Mouse (Mus musculus) kidney, embryonic 14.5 days (tissue): ENCODE results near the gene Cgrrf1. TPM values are rescaled to one million over a fixed set of nuclear protein-coding genes. Genes with fewer than 3 reads are reported as not detected.

Source experiments
- ATAC-seq: fragments of 200-750 bp; cut with Nextera tagmentation; 2 replicates; pipeline ENCODE4 v1.8.0; 2017; ENCODE audit warnings: moderate number of reproducible peaks, mild to moderate bottlenecking, moderate TSS enrichment, moderate library complexity; ENCODE audit not compliant: low FRiP score, low TSS enrichment
- H3K27ac ChIP-seq: fragments of 300-500 bp; sonication (generic); 2 replicates; pipeline ENCODE4 v1.5.1; 2014; ENCODE audit warnings: low read depth, mild to moderate bottlenecking, low read length, moderate library complexity, mixed read lengths
- H3K27me3 ChIP-seq: fragments of 300-500 bp; sonication (generic); 2 replicates; pipeline ENCODE4 v1.6.1; 2014; ENCODE audit warnings: mild to moderate bottlenecking, low read length; ENCODE audit not compliant: control insufficient read depth, insufficient read depth
- H3K36me3 ChIP-seq: fragments of 300-500 bp; sonication (generic); 2 replicates; pipeline ENCODE4 v1.6.1; 2014; ENCODE audit warnings: low read length, mixed read lengths; ENCODE audit not compliant: control insufficient read depth, insufficient read depth
- H3K4me1 ChIP-seq: fragments of 300-500 bp; sonication (generic); 2 replicates; pipeline ENCODE4 v1.6.1; 2014; ENCODE audit warnings: low read length, mixed read lengths; ENCODE audit not compliant: control insufficient read depth, insufficient read depth
- H3K4me2 ChIP-seq: fragments of 300-500 bp; sonication (generic); replicated peaks from 2 replicates; pipeline ENCODE4 v1.6.1; 2014; ENCODE audit warnings: low read depth, mild to moderate bottlenecking, low read length
- H3K4me3 ChIP-seq: fragments of 300-500 bp; sonication (generic); 2 replicates; pipeline ENCODE4 v1.5.1; 2014; ENCODE audit warnings: mild to moderate bottlenecking, low read length
- H3K9ac ChIP-seq: fragments of 300-500 bp; sonication (generic); 2 replicates; pipeline ENCODE4 v1.6.1; 2014; ENCODE audit warnings: low read depth, mild to moderate bottlenecking, low read length, moderate library complexity
- H3K9me3 ChIP-seq: fragments of 300-500 bp; sonication (generic); 2 replicates; pipeline ENCODE4 v1.6.1; 2016; ENCODE audit warnings: low read length; ENCODE audit not compliant: control insufficient read depth
- WGBS: fragments of 180-500 bp; shearing (Covaris S2); extraction: QIAGEN DNeasy Blood & Tissue Kit; methylation state at CpG from one replicate; pipeline ENCODE4 v1.1.7; 2014; 5-methylcytosine and 5-hydroxymethylcytosine counted together
- polyA plus RNA-seq: library from polyadenylated mRNA; unstranded; fragments of >200 nt; fragmentation: Nextera tagmentation; extraction: Ambion mirVana; gene quantifications from 2 replicates; pipeline ENCODE4 v1.2.1, GENCODE M21; 2014

Cgrrf1 gene
- polyA plus RNA-seq, 1 experiment from 2014 or later = 30.6 TPM

GRCm38 (mm10) chr14:46882431-46883067, 50.6 kb downstream of the Cgrrf1 start, which contains the start of gene Samd4:
TSS of gene Samd4 (plus strand) at chr14:46882854.
- peak; percentile 69 for ATAC-seq
- Histone ChIP-seq H3K4me3 (peak within 1 kb of the TSS; percentile 67), H3K9ac (peak within 1 kb of the TSS; percentile 75), H3K36me3 (no peaks in the 10 kb centered on the region), H3K4me1 (peaks cover 11% of the 10 kb centered on the region), H3K27ac (peak within 1 kb of the TSS; percentile 78), H3K27me3 (no peaks in the 10 kb centered on the region), H3K9me3 (no peaks in the 10 kb centered on the region), H3K4me2 (peak within 1 kb of the TSS; percentile 84)
- WGBS = under 1% methylated on average over 45 of the region's 54 CpGs

DNA sequence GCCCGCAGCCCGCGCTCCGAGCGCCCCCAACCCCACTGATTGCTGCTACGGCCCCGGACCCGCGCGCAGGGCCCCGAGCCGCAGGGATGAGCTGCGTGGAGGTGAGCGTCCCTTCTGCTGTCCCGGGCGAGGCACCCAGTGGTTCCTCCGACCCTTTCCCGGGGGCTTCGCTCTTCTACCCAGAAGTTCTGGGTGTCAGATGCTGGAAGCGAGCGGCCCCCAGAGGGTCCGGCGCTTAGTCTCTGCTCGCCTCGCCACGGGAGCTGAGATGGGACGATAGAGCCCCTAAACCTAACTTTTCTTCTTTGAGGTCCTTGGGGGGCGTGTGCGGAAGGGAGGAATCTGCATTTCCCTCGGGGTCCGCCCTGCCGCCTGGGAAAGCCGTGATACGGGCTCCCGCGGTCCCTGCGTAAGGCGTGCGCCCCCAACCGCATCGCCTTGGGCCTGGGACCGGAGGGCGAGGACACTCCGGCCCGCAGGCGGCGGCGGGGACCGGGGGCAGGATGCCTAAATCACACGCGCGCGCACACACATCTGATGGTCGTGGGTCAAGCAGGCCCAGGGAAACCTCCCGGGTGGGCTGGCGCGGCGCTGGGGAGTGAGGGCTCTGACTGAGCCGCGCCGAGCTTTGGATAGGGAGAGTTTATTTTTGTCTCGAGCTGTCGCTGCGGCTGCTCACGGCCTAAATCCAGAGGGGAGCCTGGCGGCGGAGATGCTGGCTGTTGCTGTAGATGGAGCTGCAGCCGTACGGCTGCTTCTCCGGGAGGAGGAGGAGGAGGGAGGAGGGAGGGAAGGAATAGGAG, 51.3 kb downstream of the Cgrrf1 start:
- peaks cover 11% of the 10 kb centered on the region for H3K4me1 ChIP-seq
- peak overlapping the region; percentile 84 for H3K4me2 ChIP-seq
- peak overlapping the region; percentile 67 for H3K4me3 ChIP-seq
- under 1% methylated on average over 69 of the region's 70 CpGs for WGBS
- H3K27me3 ChIP-seq = no peaks in the 10 kb centered on the region
- H3K27ac ChIP-seq = peak overlapping the region; percentile 78
- peak overlapping the region; percentile 75 for H3K9ac ChIP-seq
- no peaks in the 10 kb centered on the region for H3K9me3 ChIP-seq
- ATAC-seq = peak; percentile 41
- no peaks in the 10 kb centered on the region for H3K36me3 ChIP-seq

- H3K4me3 ChIP-seq = peak overlapping the region; percentile 67
- H3K27ac ChIP-seq = peak overlapping the region; percentile 73
- H3K4me2 ChIP-seq = peak overlapping the region; percentile 84
- no peaks in the 10 kb centered on the region for H3K36me3 ChIP-seq
- no peaks in the 10 kb centered on the region for H3K27me3 ChIP-seq
- H3K9me3 ChIP-seq = no peaks in the 10 kb centered on the region
- H3K9ac ChIP-seq = peak overlapping the region; percentile 61
- WGBS = under 1% methylated on average over 26 of the region's 29 CpGs
- H3K4me1 ChIP-seq = peaks cover 11% of the 10 kb centered on the region
- peak; percentile 29 for ATAC-seq
These were observed 52.0 kb downstream of the Cgrrf1 start for GRCm38 (mm10) chr14:46883871-46884441.

GRCm38 (mm10) chr14:46884701-46885428, 52.9 kb downstream of the Cgrrf1 start:
- Histone ChIP-seq H3K9ac (peak overlapping the region; percentile 61), H3K4me3 (peak overlapping the region; percentile 67), H3K4me2 (peak overlapping the region; percentile 84), H3K9me3 (no peaks in the 10 kb centered on the region), H3K27me3 (no peaks in the 10 kb centered on the region), H3K27ac (peak overlapping the region; percentile 78), H3K4me1 (peaks cover 11% of the 10 kb centered on the region), H3K36me3 (no peaks in the 10 kb centered on the region)
- ATAC-seq = peak; percentile 49
- 0% methylated on average over 43 of the region's 52 CpGs for WGBS

GRCm38 (mm10) chr14:46885429-46885755, 53.5 kb downstream of the Cgrrf1 start:
- Histone ChIP-seq H3K27me3 (no peaks in the 10 kb centered on the region), H3K4me1 (peaks cover 11% of the 10 kb centered on the region), H3K27ac (peak overlapping the region; percentile 78; the same call in 1 of the 2 replicates), H3K9me3 (no peaks in the 10 kb centered on the region), H3K4me3 (peak overlapping the region; percentile 67), H3K36me3 (no peaks in the 10 kb centered on the region), H3K9ac (peak overlapping the region; percentile 61; the same call in 1 of the 2 replicates), H3K4me2 (peak overlapping the region; percentile 84)
- no peak for ATAC-seq
- WGBS = 1% methylated on average over 7 of the region's 7 CpGs

GRCm38 (mm10) chr14:46885891-46886301, 54.0 kb downstream of the Cgrrf1 start:
- WGBS = 24% methylated on average over 5 of the region's 5 CpGs
- H3K36me3 ChIP-seq = no peaks in the 10 kb centered on the region
- ATAC-seq = 0 out of 2 replicates have a peak, but pooled peaks have one; percentile 13
- H3K9ac ChIP-seq = no peak overlapping the region; the same call in 1 of the 2 replicates
- no peaks in the 10 kb centered on the region for H3K27me3 ChIP-seq
- peak overlapping the region; percentile 84 for H3K4me2 ChIP-seq
- 0 out of 2 replicates have a peak overlapping the region, but pooled peaks have one; percentile 42 for H3K27ac ChIP-seq
- H3K9me3 ChIP-seq = no peaks in the 10 kb centered on the region
- peaks cover 11% of the 10 kb centered on the region for H3K4me1 ChIP-seq
- peak overlapping the region; percentile 67; the same call in 1 of the 2 replicates for H3K4me3 ChIP-seq

DNA sequence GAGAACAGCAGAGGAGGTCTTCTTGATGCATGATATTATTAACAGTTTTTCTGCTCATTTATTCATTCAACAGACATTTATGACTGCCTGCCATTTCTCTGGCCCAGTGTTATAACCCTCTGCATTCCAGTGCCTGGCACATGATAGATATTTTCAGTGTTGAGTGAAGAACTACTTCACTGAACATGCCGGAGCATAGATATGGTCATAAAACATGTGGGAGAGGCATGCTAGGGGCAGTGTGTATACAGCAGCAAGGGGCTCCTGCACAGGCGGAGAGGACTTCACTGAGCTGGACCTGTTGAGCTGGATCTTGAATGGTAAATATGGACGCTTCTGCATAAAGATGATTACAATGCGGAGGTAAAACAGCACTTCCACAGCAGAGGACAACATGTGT, 57.2 kb downstream of the Cgrrf1 start:
- 86% methylated on average over 4 of the region's 4 CpGs for WGBS
- no peak for ATAC-seq
- no peak overlapping the region for H3K4me3 ChIP-seq
- H3K4me2 ChIP-seq = no peak overlapping the region
- H3K36me3 ChIP-seq = no peaks in the 10 kb centered on the region
- no peaks in the 10 kb centered on the region for H3K27me3 ChIP-seq
- peaks cover 11% of the 10 kb centered on the region for H3K4me1 ChIP-seq
- H3K9me3 ChIP-seq = no peaks in the 10 kb centered on the region
- H3K27ac ChIP-seq = no peak overlapping the region
- no peak overlapping the region for H3K9ac ChIP-seq

GRCm38 (mm10) chr14:46893961-46894360, 62.0 kb downstream of the Cgrrf1 start:
- H3K9me3 ChIP-seq = no peaks in the 10 kb centered on the region

More at GRCm38 (mm10) chr14:46893961-46894360, 62.0 kb downstream of the Cgrrf1 start:
- 90% methylated on average over 10 of the region's 10 CpGs for WGBS
- no peak for ATAC-seq
- Histone ChIP-seq H3K9ac (no peak overlapping the region), H3K27ac (no peak overlapping the region), H3K27me3 (no peaks in the 10 kb centered on the region), H3K4me3 (no peak overlapping the region), H3K4me2 (no peak overlapping the region), H3K4me1 (no peaks in the 10 kb centered on the region), H3K36me3 (no peaks in the 10 kb centered on the region)
